Mouse (Mus musculus) lung, embryonic 16.5 days (tissue): ENCODE measurements around the gene Vcan. TPM values are rescaled to one million over a fixed set of nuclear protein-coding genes. Genes with fewer than 3 reads are reported as not detected.

Experiments
- ATAC-seq: fragments of 200-750 bp; cut with Nextera tagmentation; 2 replicates; pipeline ENCODE4 v1.8.0; 2017; ENCODE audit warnings: low read depth, mild to moderate bottlenecking, moderate library complexity
- H3K27ac ChIP-seq: fragments of 300-500 bp; sonication (generic); 2 replicates; pipeline ENCODE4 v1.5.1; 2014; ENCODE audit warnings: mild to moderate bottlenecking, control low read depth, low read length
- H3K27me3 ChIP-seq: fragments of 300-500 bp; sonication (generic); 2 replicates; pipeline ENCODE4 v1.6.1; 2014; ENCODE audit warnings: low read depth, low read length, mixed read lengths; ENCODE audit not compliant: control insufficient read depth, insufficient read depth
- H3K36me3 ChIP-seq: fragments of 300-500 bp; sonication (generic); 2 replicates; pipeline ENCODE4 v1.6.1; 2014; ENCODE audit warnings: low read length; ENCODE audit not compliant: control insufficient read depth, insufficient read depth
- H3K4me1 ChIP-seq: fragments of 300-500 bp; sonication (generic); replicated peaks from 2 replicates; pipeline ENCODE4 v1.6.1; 2014; ENCODE audit warnings: low read length, mixed read lengths; ENCODE audit not compliant: control insufficient read depth, insufficient read depth
- H3K4me2 ChIP-seq: fragments of 300-500 bp; sonication (generic); 2 replicates; pipeline ENCODE4 v1.6.1; 2014; ENCODE audit warnings: low read depth, low read length, control low read depth
- H3K4me3 ChIP-seq: fragments of 300-500 bp; sonication (generic); 2 replicates; pipeline ENCODE4 v1.5.1; 2014; ENCODE audit warnings: mild to moderate bottlenecking, low read length, control low read depth
- H3K9ac ChIP-seq: fragments of 300-500 bp; sonication (generic); 2 replicates; pipeline ENCODE4 v1.6.1; 2014; ENCODE audit warnings: low read length, control low read depth
- H3K9me3 ChIP-seq: fragments of 300-500 bp; sonication (generic); 2 replicates; pipeline ENCODE4 v1.6.1; 2016; ENCODE audit warnings: low read length; ENCODE audit not compliant: control insufficient read depth
- WGBS: fragments of 180-500 bp; shearing (Covaris S2); extraction: QIAGEN DNeasy Blood & Tissue Kit; methylation state at CpG from one replicate; pipeline ENCODE4 v1.1.7; 2014; 5-methylcytosine and 5-hydroxymethylcytosine counted together
- polyA plus RNA-seq: library from polyadenylated mRNA; unstranded; fragments of >200 nt; fragmentation: Nextera tagmentation; extraction: Ambion mirVana; gene quantifications from 2 replicates; pipeline ENCODE4 v1.2.1, GENCODE M21; 2015

Vcan gene
- polyA plus RNA-seq: 42.9 and 46.4 TPM in 2 replicates

DNA sequence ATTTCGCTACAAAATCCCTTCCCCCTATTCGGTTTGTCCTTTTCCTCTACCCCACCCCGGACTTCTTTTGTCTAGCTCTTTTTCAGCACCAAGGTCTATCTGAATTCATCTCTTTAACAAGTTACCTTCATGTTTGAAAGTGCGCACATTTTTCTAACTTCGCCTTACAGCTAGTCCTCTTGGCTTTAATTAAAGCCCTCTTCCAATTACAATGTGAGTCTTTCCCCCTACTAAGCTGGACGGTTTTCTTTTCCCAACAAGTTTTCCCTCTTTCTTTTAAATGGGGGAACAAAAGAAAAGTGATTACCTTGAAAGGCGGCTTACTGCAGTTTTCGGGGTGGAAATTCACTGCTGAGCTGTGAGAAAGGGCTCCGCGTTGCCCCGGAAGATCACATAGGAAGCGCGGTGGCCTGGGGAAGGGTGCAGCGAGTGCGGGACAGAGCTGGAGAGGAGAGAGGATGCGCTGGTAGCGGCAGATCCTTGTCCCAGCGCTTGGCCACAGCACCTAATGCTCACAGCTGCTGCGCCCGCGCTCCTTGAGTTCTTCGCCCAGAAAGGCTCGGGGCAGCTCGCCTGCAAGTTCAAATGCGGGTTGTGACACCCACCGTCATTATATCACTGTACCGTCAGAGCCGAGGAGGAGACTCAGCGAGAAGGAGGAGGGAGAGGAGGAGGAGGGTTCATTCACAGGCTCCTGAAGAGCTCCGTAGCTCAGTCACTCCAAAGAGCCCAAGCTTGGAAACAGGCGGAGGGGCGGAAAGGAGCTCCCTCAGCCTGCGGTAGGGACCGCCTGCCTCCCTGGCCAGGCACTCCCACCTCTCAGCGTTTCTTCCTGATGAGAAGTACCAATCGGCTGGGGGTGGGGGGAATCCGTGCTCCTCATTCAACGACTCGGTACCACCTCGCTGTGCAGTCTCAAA lies at the start of gene Vcan:
Gene Vcan, minus strand, starts transcription at position 744 of the 920 bp plus-strand sequence.
- Histone ChIP-seq H3K4me1 (peaks cover 5% of the 10 kb centered on the region), H3K36me3 (no peaks in the 10 kb centered on the region), H3K4me3 (peak within 1 kb of the TSS; percentile 70), H3K27me3 (no peaks in the 10 kb centered on the region), H3K9me3 (no peaks in the 10 kb centered on the region), H3K4me2 (peak within 1 kb of the TSS; percentile 87), H3K9ac (peak within 1 kb of the TSS; percentile 80), H3K27ac (peak within 1 kb of the TSS; percentile 87)
- under 1% methylated on average over 40 of the region's 40 CpGs for WGBS
- ATAC-seq: peak; percentile 50

DNA sequence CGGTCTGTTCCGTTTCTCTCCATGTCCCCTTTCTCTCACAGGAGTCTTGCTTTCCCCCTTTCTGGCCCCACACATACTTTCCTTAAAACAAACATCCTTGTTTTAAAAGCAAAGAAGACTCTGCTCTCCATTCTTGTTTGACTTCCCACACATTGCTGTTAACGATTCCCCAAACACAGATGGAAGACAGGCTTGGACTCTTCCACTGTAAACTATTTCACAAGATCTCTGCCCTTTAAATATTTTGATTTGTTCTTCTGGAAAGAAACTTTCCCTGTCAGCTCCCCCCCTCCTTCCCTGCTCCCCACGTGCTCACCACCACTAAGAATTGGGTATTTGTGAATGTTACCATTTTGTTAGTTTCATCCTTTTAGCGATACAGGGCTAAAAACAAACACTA lies 49.2 kb upstream of the Vcan start:
- no peak overlapping the region for H3K4me3 ChIP-seq
- WGBS: 31% methylated on average over 5 of the region's 5 CpGs

GRCm38 (mm10) chr13:89782886-89783285 lies 40.6 kb upstream of the Vcan start:
- Histone ChIP-seq H3K4me3 (no peak overlapping the region), H3K9me3 (no peaks in the 10 kb centered on the region), H3K9ac (no peak overlapping the region), H3K4me2 (no peak overlapping the region), H3K36me3 (no peaks in the 10 kb centered on the region), H3K4me1 (no peaks in the 10 kb centered on the region; the same call in 1 of the 2 replicates), H3K27ac (no peak overlapping the region), H3K27me3 (no peaks in the 10 kb centered on the region)
- ATAC-seq: no peak
- WGBS: 23% methylated on average over 2 of the region's 2 CpGs

More for the DNA sequence above, 49.2 kb upstream of the Vcan start:
- Histone ChIP-seq H3K4me1 (no peaks in the 10 kb centered on the region), H3K9me3 (no peaks in the 10 kb centered on the region), H3K4me2 (no peak overlapping the region), H3K36me3 (no peaks in the 10 kb centered on the region), H3K27ac (no peak overlapping the region), H3K27me3 (no peaks in the 10 kb centered on the region), H3K9ac (no peak overlapping the region)
- 0 out of 2 replicates have a peak, but pooled peaks have one; percentile 23 for ATAC-seq

GRCm38 (mm10) chr13:89780276-89780675 lies 38.0 kb upstream of the Vcan start:
- Histone ChIP-seq H3K9me3 (no peaks in the 10 kb centered on the region), H3K4me1 (no peaks in the 10 kb centered on the region; the same call in 1 of the 2 replicates), H3K9ac (no peak overlapping the region), H3K4me2 (no peak overlapping the region), H3K27ac (no peak overlapping the region), H3K4me3 (no peak overlapping the region), H3K36me3 (no peaks in the 10 kb centered on the region), H3K27me3 (no peaks in the 10 kb centered on the region)
- ATAC-seq: no peak
- WGBS: 74% methylated on average over 3 of the region's 3 CpGs

DNA sequence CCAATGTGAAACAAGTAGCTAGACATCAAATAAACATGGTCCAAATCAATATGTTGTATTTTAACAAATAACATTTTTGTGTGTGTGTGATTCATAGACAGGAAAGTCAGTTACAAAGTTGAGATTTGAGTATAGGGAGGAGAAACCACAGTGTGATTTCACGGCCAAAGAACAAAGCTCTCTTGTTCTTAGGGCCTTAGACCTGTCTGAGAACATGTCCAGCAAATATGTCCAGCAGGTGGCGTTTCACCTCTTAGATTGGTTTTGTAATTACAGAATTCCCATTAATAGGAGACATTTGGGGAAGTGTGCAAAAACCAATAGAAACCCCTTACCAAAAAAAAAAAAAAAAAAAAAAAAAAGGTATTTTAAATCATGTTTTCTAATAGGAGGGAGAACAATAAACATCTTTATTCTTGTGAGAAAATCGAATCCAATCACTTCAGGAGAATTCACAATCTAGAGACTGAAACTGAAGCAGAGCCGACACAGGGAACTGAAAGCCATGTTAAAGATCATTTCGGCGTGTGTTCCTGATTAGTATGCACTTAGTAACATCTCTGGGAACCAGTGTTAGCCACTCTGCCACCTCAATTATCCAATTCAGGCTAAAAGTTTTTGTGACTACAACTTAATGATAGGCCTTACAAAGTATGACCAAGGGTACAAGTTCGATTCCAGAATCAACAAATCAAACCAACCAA lies 37.1 kb upstream of the Vcan start:
- no peaks in the 10 kb centered on the region for H3K27me3 ChIP-seq
- no peaks in the 10 kb centered on the region; the same call in 1 of the 2 replicates for H3K4me1 ChIP-seq
- no peaks in the 10 kb centered on the region for H3K36me3 ChIP-seq
- H3K27ac ChIP-seq: no peak overlapping the region
- WGBS: 60% methylated on average over 7 of the region's 7 CpGs
- no peak overlapping the region for H3K4me3 ChIP-seq
- H3K4me2 ChIP-seq: no peak overlapping the region
- H3K9ac ChIP-seq: no peak overlapping the region
- no peaks in the 10 kb centered on the region for H3K9me3 ChIP-seq
- 0 out of 2 replicates have a peak, but pooled peaks have one; percentile 36 for ATAC-seq

GRCm38 (mm10) chr13:89777764-89778163 lies 35.5 kb upstream of the Vcan start:
- H3K9ac ChIP-seq: no peak overlapping the region
- H3K9me3 ChIP-seq: no peaks in the 10 kb centered on the region
- no peak for ATAC-seq
- no peak overlapping the region for H3K4me2 ChIP-seq
- 67% methylated on average over 1 of the region's 1 CpGs for WGBS
- no peaks in the 10 kb centered on the region; the same call in 1 of the 2 replicates for H3K4me1 ChIP-seq
- H3K27me3 ChIP-seq: no peaks in the 10 kb centered on the region
- H3K36me3 ChIP-seq: no peaks in the 10 kb centered on the region
- no peak overlapping the region for H3K27ac ChIP-seq
- H3K4me3 ChIP-seq: no peak overlapping the region

DNA sequence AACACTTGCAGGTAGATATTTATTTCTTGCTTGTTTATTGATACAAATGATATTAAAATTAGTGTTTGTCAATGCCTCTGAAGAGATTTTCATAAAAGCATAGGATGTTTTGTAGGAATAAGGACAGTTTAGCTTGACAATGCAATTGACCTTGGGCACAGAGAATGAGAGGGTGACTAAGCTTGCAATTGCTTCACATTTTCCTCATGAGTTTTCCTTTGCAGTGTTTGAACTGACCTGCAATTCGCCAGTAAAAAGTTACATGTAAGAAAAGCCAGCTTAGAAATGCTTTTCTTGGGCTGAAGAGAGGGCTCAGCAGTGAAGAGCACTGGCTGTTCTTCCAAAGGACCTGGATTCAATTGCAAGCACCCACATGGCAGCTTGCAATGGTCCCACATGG lies 34.8 kb upstream of the Vcan start:
- H3K4me2 ChIP-seq: no peak overlapping the region
- WGBS: 75% methylated on average over 1 of the region's 1 CpGs
- H3K4me1 ChIP-seq: no peaks in the 10 kb centered on the region
- no peaks in the 10 kb centered on the region for H3K9me3 ChIP-seq
- no peak overlapping the region for H3K9ac ChIP-seq
- ATAC-seq: no peak
- no peak overlapping the region for H3K4me3 ChIP-seq
- no peaks in the 10 kb centered on the region for H3K36me3 ChIP-seq
- H3K27ac ChIP-seq: no peak overlapping the region
- H3K27me3 ChIP-seq: no peaks in the 10 kb centered on the region

DNA sequence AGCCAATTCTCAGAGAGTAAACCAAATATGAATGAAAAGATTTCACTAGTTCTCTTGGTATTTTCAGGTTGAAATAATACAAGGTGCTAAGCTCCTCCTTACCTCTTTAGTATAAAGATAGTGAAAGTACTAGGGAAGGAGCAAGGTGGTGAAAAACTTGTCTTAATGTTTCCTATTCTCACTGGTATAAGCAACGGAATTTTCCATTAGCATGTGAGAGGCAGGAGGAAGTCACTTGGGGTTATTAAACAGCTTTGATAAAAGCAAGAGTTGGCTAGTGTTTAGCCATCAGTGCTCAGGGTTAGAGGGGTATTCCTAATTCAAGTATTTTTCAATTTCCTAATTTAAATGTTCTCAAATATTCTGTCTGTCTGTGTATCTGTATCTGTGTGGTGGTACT lies 24.2 kb upstream of the Vcan start:
- Histone ChIP-seq H3K9ac (no peak overlapping the region), H3K27ac (no peak overlapping the region), H3K4me1 (no peaks in the 10 kb centered on the region), H3K27me3 (no peaks in the 10 kb centered on the region), H3K36me3 (no peaks in the 10 kb centered on the region), H3K4me2 (no peak overlapping the region), H3K4me3 (no peak overlapping the region), H3K9me3 (no peaks in the 10 kb centered on the region)
- ATAC-seq: no peak
- WGBS: 45% methylated on average over 1 of the region's 1 CpGs

GRCm38 (mm10) chr13:89765966-89766365 lies 23.7 kb upstream of the Vcan start:
- WGBS: 83% methylated on average over 3 of the region's 3 CpGs

More at GRCm38 (mm10) chr13:89765966-89766365, 23.7 kb upstream of the Vcan start:
- Histone ChIP-seq H3K36me3 (no peaks in the 10 kb centered on the region), H3K4me1 (no peaks in the 10 kb centered on the region), H3K4me3 (no peak overlapping the region), H3K27me3 (no peaks in the 10 kb centered on the region), H3K4me2 (no peak overlapping the region), H3K9me3 (no peaks in the 10 kb centered on the region), H3K9ac (no peak overlapping the region), H3K27ac (no peak overlapping the region)
- no peak for ATAC-seq
